Mouse (Mus musculus): ENCODE measurements at regions not wholly inside any gene's neighbourhood (a gene's known extent, or its start where the extent isn't known, plus 50 kb on each side); places are given as distances from the start of the nearest gene placed in this dataset.

DNA sequence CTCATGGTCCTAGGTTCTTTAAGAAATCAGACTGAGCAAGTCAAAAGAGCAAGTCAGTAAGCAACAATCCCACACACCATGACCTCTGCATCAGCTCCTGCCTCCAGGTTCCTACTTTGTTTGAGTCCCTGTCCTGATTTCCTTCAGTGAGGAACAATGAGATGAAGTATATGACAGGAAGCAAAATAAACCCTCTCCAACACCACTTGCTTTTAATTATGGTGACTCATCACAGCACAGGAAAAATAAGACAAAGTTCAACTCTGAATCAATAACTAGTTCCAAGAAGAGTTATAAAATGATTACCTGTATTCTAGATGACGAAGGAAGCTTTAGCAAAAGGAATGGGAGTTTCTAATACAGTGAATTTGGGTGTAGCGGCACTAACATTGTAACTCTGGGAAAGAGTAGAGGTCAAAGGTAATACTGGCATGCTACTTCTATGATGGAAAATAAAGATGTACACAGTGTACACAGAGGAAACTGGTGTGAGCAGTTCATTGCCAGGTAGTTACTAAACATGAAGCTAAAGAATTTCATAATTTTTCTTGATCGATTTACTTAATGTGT, 248.2 kb upstream of the Atp2b1 start:
- ATAC-seq: no peak

DNA sequence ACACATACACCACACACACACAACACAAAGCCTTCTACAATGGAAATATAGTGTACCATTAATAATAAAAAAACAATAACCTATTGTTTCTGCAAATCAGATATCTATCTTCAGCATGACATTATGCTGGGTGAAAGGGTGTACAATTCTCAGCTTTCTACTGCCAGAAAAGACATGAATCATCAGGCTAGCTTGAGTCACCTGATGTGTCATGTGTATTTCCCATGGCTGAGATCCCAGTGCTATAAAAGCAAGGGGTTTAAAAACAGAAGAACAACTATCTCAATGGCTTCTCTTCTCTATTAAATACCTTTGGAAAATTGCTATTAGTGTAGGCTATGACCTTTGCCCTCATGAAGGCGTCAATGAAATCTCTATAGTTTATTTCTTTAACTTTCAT, 246.5 kb upstream of the Atp2b1 start:
- no peak for ATAC-seq

DNA sequence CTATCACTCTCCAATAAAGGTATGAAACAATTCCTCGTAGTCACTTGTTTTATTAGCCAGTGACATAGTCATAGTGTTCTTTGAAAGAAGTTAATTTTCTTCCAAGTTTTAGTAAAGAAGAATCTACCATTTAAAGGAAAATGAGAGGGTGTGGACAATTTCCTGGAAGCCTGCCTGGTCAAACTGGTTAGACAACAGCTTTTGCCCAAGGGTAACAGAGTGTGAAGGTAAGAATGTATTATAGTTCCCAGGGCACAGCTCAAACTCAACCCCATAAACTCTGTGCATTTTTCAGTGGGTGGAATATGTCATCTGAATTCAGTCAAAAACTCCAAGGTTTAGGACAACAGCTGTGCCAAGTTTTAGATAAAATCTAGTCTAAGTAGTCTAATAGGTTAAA, 240.1 kb upstream of the Atp2b1 start:
- no peak for ATAC-seq

DNA sequence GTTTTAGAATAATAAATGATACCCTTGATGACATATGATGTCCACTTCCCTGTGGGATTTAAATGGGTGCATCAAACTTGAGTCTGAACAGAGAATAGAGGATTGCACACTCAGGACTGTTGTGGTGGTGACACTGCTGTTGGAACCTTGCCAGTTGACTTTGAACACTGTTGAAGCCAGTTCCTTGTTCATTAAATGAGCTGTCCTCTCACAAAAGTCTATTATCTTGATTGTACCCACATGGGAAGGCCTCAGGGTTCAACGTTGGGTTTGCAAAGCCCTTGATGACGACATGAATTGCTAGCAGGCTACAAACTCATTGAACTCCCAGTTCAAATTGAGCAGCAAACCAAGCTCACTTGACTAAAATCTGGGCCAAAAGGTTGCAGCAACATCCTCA, 237.3 kb upstream of the Atp2b1 start:
- ATAC-seq: no peak

DNA sequence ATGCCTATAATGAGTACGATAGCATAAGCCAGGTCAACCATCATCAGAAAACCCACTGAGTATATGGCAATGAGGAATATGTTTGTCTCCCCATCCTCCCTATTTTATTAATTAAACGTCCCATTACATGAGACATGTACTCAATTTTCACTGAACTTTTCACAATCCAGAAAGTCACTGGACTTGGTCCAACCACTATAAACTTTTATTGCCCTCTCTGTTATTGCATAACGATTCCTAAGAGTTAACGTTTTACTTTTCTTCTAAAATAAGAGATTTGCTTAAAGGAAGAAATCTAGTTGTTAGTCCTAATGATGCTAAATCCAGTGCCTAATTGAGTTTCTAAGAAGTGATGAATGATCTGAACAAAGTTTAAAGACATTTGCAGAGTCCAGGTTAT, 236.0 kb upstream of the Atp2b1 start:
- ATAC-seq: no peak

DNA sequence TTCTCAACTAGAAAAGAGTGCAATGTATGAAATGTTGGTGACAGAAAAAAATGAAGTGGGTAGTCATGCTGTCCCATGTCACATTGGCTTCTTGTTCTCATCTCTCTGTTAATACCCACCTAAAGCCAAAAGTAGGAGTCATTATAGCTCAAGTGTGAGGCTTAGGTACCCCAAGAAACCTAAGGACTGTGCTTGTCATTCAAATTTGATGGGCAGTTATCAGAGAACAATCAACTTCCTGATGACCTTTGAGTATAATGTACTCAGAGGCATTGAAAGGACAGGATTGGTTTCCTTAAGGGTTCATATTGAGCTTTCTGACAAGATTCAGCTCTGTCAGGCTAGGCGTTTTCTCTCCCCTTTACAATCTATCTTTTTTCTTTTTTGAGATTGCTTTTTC, 231.8 kb upstream of the Atp2b1 start:
- no peak for ATAC-seq

DNA sequence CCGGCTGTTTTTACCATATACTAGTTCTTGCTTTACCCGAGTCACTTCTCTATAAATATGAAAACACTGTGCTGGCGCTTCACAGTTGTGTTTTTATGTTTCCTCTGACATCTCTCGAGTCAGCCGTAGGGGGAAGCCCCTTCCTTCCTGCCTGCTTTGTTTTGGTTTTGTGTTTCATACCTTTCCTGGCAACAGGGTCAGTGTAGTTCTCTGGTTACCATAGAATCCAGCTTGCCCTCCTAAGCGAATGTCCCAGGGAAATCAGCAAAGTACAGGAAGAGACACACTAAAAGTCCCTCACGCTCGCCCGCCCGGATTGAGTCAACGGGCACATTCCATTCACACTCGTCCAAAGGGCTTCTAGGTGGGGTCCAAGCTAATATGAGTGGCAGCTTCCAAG, 230.0 kb upstream of the Atp2b1 start:
- ATAC-seq: peak; percentile 100

DNA sequence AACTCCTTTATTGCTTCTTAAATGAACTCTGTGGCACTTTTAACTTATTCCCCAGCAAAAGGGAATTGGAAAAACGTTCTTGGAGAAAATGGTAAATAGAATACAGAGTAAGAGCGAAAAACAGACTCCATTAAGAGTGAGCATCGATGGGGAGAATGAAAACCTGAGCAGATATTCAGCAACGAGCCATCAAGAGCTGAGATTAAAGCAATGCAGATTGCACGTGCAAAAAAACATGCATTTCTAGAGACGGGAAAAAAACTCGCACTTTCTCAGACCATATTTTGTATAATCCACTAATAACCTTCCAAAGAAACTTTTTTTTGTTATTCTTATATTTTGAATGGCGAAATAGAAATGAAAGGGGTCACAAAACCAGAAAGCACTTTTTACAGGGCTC, 229.5 kb upstream of the Atp2b1 start:
- ATAC-seq: no peak

DNA sequence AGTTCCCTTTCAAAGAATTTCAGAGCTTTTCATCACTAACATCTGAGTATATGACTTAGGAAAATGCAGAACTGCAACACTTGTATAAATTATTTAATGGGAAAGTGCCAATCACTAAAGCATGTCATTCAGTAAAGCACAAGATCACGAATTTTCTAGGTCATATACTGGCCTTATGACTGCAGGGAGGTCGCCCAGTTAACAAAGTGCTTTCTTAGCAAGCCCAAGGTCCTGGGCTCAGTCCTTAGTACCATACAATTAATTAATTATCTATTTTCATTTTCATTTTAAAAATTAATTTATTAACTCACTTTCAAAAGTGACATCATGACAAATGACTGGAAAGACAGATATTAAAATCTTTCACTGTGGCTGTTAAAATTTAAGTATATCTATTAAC, 228.5 kb upstream of the Atp2b1 start:
- no peak for ATAC-seq

DNA sequence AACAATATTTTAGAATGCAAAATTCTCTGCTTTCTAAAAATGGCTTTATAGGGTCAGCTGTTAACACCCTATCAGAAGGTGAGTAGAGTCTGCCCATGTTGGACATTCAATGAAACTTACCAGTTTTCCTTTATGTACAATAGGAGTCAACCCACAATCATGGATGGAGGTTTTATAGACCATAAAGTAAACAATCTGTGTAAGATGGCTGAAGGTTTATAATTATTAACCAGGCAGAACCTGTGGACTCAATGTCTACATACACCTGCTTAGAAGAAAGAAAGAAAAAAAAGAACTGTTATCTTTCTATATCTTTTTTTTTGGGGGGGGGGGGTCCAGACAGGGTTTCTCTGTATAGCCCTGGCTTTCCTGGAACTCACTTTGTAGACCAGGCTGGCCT, 227.8 kb upstream of the Atp2b1 start:
- no peak for ATAC-seq

DNA sequence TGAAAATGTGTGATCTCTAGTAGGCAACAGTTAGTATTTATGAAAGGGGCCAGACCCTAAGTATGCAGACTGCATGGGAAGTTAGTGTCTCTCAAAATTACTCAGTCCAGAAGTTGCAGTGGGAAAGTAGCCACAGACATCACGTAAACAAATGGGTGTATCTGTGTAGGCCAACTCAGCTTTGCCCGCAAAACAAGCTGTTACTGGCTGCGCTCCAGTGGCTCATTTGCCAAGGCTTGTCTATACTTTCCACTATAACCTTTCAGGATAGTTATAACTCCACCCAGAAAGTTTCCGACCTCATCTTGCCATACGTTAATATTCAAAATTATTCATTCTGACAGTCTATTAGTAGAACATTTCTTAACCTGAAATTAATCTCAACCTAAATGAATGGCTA, 222.4 kb upstream of the Atp2b1 start:
- no peak for ATAC-seq

DNA sequence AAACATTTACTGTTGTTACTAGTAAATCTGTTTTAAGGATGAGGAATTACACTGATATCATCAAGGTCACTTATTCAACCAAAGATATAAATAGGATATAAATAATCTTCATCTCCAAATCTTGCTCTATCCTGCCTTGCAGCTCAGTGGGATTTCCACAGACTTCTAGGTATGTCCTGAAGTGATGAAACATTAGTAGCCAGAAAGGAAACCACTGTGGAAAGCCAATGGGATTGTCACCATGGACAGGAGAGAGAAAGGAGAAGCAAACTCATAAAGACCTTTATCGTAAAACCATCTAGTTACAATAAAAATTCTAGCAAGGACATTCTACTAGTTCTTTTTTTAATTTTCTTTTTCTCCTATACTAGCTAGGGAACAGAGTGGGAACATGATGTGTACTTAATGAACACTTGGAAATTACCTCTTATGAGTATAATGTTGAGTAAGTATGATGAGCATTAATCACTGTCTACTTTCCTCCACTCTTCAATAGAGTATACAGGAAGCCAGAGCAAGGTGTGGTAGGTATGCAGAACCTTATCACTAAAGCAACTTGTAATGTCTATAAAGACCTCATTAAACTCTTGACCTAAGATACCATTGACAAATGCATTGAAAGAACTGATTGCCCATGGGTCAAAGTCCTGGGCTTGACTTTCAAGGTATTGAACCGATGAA, 219.4 kb upstream of the Atp2b1 start:
- no peak for ATAC-seq

DNA sequence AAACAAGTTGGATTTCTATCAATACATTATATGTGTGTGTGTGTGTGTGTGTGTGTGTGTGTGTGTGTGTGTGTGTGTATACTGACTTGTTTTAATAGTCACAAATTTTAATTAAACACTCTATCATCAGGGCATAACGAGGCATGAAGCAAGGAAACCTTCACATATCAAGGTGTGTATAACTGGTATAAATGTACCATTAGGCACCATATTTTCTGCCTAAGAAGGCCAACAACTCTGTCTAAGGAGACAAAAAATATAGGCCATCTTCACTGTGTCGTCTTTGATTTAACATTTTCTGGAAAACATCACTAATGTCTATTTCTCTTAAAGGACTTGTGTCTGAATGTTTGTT, 218.9 kb upstream of the Atp2b1 start:
- ATAC-seq: no peak

DNA sequence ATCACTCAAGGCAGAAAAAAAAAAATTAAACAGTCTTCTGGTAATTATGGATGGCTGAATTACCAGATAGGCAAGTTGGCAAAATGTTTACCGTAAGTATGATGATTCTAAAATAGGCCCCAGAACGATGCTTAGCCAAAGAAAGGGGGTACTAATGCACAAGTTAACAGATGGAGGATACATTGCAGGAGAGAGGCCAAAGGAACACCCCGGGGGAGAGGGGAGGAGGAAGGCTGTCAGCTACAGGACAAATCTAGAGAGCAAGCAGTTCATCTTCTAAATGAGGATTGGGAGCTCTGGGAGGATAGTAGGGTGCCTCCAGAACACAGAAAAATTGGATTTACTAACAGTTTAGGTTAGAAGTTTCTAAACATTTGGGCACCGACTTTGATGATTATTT, 216.3 kb upstream of the Atp2b1 start:
- no peak for ATAC-seq

DNA sequence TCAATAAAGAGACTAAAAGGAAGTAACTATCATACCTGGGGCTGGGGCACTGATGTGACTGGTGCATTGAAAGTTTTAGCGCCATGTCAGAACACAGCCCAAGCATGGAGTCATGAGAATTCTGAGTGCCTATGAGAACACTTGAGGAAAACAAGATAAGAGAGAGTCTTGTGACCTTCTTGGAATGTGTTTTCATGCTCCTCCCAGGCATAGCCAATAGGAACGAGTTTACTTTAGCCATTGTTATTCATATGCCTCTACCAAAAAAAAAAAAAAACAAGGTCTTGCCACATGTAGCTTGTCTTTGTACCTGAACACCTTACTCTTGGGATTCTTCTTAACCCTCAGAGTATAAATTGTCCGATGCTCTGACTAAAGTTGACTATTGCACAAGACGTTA, 214.6 kb upstream of the Atp2b1 start:
- ATAC-seq: no peak

DNA sequence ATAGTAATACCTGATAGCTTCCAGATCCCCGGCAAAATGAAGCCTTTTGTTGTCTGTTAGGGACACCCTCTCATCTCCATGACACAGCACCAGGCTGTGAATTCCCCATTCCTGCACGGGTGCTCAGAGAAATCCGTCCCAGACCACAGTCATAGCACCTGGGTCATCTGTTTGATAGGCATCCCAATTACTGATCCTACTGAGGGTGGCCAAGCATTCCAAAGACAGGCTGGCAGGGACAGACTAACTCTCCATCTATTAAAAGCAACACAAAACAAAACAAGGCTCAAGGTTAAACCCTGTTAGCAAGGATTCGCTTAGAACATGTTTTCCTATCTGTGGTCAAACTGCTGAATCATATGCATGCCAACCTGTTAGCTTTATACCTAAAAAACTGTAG, 213.8 kb upstream of the Atp2b1 start:
- no peak for ATAC-seq

DNA sequence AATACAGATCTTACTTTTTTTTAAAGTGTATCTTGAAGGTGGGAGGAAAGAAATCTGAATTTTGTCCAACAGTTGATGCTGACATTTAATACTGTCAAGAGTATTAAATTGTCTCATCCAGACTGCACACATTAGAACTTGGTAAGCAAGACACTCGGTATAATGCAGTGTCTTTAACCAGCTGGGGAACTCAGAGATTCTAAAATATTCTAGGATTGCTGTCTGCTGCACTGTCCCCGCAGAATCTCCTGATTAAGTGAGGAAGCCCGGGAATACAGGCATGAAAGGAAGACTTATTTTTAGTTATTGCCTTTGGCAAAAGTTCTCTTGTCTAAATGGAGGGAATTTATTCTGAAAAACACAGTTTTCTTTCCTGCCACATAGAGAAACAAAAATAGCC, 212.9 kb upstream of the Atp2b1 start:
- no peak for ATAC-seq

DNA sequence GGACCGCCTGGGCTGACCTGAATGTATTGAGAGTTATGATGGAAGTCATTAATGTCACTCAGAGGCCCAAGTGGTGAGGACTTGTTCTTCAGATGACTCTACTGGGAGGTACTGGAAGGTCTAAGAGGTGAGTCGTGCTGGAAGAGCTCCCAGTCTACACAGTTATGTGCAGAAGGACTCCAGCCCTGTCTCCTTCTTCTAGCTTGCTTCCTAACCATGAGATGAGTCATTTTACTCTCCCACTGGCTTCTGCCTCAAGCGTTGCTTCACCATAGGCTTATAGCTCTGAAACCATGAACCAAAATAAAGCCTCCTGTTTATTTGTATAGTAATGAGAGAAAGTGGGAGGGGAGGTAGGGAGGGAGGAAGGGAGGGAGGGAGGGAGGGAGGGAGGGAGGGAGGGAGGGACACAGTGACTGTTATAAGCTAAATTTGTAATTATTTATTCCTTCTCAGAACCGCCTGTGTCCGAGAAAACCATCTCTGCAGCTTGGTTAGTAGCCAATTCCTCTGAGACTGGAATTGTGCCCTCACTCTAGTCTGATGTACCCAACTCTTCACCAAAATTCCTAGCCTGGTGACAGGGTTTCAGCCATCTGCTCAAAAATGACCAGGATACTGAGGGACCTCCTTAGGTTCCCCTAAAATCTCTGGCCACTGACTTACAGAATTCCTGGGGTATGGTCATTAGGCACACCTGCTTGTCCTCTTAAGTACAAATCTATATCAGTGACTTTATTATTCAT, 211.6 kb upstream of the Atp2b1 start:
- ATAC-seq: no peak

DNA sequence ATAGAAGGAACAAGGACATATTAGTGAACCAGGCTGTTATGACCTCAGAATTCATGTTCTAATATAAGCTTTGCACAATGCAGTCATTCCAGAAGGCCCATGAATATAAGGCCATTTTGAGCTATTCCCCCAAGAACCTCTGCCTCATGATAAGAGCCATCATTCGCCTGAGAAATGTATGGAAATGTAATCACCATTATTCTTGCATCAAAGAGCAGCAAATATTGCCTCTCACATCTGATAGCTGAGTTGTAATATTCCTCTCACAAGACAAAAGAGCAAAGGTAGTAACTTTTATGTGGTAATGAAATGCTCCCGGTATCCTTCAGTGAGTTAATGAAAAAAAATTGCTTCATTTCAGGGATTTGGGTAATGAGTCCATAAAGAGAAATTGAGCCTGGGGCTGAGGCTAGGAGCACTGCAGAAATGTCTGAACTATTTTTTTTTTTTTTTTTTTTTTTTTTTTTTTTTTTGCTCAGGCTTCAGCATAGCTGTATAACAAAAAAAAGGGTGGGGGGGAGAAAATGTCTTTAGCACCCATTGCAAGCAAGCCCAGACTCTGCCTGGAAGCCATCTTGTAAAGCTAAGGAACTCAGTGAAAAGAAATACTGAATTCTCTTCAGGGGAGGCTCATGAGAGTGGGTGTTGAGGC, 210.4 kb upstream of the Atp2b1 start:
- ATAC-seq: no peak

DNA sequence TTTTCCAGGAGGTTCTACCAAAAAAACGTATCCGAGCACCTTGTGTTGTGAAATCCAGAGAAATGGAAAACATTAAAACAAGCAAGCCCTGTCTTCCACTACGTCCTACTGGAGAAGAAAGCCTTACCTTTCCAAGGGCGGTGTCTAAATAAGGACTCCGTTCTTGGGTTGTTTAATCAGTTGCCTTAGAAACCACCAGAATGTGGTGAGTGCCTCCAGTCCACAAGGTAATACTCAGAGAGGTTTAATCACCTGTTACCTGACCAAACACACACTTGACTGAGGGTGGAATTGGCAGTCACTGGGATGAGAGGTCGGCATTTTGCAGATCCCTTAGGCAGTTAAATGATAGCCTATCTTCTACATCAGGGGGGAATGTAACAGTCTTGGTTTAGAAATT, 209.6 kb upstream of the Atp2b1 start:
- no peak for ATAC-seq

DNA sequence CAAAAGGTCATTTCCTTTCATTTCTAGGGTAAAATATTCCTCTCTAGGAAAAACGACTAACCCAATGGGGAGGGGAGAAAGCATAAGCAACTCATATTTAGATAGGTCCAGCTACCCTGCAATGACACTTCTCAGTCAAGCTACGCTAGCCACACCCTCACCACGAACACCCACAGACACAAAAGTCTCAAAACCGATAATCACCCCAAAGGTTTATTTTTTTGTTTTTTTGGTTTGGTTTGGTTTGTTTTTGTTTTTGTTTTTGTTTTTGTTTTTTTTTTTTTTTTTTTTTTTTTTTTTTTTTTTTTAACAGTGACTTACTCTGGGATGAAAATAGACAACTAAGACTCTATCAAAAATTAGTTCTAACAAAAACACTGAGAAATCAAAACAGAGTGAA, 196.3 kb upstream of the Atp2b1 start:
- no peak for ATAC-seq

DNA sequence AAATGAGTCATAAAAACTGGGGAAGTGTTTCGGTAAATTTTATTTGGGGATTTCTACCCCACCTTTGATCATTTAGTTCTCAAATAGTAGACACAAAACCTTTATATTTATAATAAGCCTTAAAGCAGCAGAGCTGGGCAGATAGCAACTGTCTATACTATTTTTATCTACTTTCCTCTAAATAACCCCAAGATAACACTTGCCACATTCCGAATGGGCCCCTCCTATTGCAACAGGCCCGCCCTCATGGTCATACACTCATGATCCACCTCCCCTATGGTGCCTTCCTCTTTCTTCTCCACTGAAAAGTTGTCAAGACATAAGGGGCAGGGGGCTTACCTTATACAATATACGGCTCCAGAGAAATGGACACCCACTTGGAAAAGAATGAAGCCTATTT, 195.5 kb upstream of the Atp2b1 start:
- no peak for ATAC-seq

DNA sequence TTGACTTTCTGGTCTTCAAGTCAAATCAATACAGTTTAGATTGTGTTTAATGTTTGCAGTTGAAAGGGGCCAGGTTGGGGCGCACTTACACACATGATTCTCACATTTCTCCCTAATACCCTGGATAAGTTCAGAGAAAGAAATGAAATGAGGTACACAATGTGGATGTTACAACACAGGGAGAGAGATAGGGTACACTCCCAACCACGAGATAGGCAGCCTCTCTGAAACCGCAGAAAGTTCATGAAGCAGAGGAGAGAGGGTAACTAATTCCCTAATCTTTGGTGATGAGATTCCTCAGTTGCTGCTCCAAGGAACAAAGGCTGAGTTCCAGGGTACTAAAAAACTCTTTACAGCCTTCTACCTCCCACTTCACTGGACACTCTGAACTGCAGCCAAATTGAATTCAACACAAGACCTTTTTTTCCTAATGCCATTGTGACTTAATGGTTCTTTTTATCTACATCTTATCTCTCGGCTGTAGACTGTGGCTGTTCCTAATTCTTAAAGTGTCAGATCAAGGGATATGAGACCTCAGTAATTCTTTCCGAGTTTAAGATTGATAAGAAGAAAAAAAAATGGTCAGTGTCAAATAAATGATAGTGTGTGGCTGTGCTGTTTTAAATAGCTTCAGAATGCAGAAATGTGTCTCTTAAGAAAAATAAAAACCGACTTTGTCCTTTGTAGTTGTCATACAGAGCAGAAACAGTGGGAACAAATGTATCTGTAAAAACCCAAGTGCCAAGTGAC, 193.8 kb upstream of the Atp2b1 start:
- no peak for ATAC-seq
